Mouse (Mus musculus) brain, embryonic 14.5 days (tissue): Measurements from ENCODE around the gene Neurod6.

Experiments used
- CTCF ChIP-seq: fragments of 200-500 bp; IDR thresholded peaks from 2 replicates; pipeline ENCODE4 v1.5.1; 2012; ENCODE audit warnings: inconsistent platforms, mild to moderate bottlenecking, moderate library complexity, borderline replicate concordance; ENCODE audit not compliant: insufficient read depth, insufficient read length; ENCODE audit errors: extremely low read depth
- POLR2A ChIP-seq: fragments of 200-500 bp; IDR thresholded peaks from 2 replicates; pipeline ENCODE4 v1.6.1; 2012; ENCODE audit warnings: mild to moderate bottlenecking, inconsistent platforms, borderline replicate concordance; ENCODE audit not compliant: poor library complexity, insufficient read depth, insufficient read length, severe bottlenecking; ENCODE audit errors: extremely low read depth

DNA sequence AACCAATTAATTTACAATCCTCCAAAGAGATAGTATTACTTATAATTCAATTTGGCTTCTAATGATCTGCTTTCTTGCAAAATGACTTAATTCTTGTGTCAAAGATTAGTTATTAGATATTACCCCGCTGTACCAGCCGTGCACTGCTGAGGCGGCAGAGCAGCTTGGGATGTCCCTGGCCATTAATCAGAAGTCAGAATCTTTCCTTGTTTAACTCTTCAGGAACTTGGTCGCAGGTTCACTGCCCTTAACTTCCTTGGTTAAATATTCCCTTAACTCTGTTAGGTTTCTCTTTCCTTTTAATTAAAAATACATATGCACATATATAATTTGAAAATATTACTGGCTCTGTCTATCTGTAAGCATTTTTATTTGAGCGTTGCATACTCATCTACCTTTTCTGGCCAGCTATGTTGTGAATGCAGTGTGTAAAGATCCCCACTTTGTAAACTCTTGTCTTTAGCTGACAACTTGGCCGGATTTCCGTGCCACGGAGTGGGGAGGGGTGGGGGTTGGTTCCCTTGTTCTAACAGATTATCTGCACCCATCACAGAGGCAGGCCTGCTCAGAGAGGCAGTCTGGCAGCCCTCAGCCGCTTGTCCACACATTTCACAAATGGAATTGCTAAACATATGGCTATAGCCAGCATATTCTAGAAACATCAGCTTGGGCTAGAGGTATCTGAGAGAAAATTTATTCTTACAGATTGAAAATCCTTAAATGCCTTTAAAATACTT is 34.1 kb downstream of the Neurod6 start:
- TF ChIP-seq CTCF = no peak
- no peak for TF ChIP-seq POLR2A
